Mouse (Mus musculus): ENCODE data around the gene Gm8212. TPM values are rescaled to one million over a fixed set of nuclear protein-coding genes. Genes with fewer than 3 reads are reported as not detected.

The Gm8212 gene
- polyA plus RNA-seq (2014; fragmentation: Illumina TruSeq; extraction: RNeasy Lipid Tissue Mini Kit (QIAGEN cat#74804); ENCODE audit: low read depth, low replicate concordance) = not detected

DNA sequence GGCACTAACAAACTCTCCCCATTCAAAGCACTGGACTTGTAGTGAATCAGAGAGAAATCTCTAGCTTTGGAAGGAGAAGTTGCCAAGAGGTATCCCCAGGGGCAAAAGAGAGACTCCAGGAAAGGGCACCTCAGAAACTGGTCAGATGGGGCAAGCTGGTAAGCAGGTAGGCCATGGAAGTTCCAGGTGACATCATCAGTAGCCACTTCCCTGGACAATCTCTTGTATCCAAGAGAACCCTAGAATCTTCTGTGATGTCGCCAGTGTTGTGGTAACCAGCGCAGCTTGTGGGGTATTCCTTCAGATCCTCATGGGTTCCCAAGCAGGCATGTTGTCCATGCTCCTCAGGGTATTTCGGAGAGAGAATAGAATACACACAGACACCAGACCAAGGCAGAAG is at the start of gene Gm8212:
Gene Gm8212, plus strand, starts transcription at position 301 of the 400 bp plus-strand sequence.

DNA sequence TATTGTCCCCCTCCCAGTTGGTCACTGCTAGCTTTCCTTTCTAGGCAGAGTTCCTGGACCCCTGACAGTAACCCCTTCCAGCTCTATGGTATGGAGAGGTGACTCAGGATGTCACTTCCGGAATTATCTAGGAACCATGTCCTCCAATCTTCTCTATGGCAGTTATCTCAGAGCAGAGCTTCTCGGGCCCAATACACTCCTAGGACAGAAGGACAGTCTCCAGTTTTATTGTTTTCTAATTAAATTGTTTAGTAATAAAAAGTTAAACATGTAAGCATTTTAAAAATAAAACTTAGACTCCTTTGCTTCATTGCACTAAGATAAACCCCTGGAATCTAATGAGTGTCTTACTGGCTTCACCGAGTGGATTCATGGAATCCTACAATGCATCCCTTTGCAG is 15.7 kb downstream of the Gm8212 start, which contains the start of gene 4930503E14Rik:
Gene 4930503E14Rik, minus strand, starts transcription at position 101 of the 400 bp plus-strand sequence.

Other genes starting within 250 kb of the Gm8212 start
- gene Ang5, start 240.6 kb upstream of the Gm8212 start, polyA plus RNA-seq (2014; fragmentation: Illumina TruSeq; extraction: RNeasy Lipid Tissue Mini Kit (QIAGEN cat#74804); ENCODE audit: low read depth, low replicate concordance) = not detected
- not detected for gene Ang6, start 195.4 kb upstream of the Gm8212 start, polyA plus RNA-seq (2014; fragmentation: Illumina TruSeq; extraction: RNeasy Lipid Tissue Mini Kit (QIAGEN cat#74804); ENCODE audit: low read depth, low replicate concordance)
- 1.5 TPM for gene Ear2, start 95.0 kb upstream of the Gm8212 start, polyA plus RNA-seq (2014; fragmentation: Illumina TruSeq; extraction: RNeasy Lipid Tissue Mini Kit (QIAGEN cat#74804); ENCODE audit: low read depth, low replicate concordance)
- gene Gm3327, start 73.8 kb upstream of the Gm8212 start, polyA plus RNA-seq (2014; fragmentation: Illumina TruSeq; extraction: RNeasy Lipid Tissue Mini Kit (QIAGEN cat#74804); ENCODE audit: low read depth, low replicate concordance) = not detected
- not detected for gene 4930503E14Rik, start 15.6 kb downstream of the Gm8212 start, polyA plus RNA-seq (2014; fragmentation: Illumina TruSeq; extraction: RNeasy Lipid Tissue Mini Kit (QIAGEN cat#74804); ENCODE audit: low read depth, low replicate concordance)
- gene Gm8220, start 87.9 kb downstream of the Gm8212 start, polyA plus RNA-seq (2014; fragmentation: Illumina TruSeq; extraction: RNeasy Lipid Tissue Mini Kit (QIAGEN cat#74804); ENCODE audit: low read depth, low replicate concordance) = not detected
- gene Gm5930, start 140.9 kb downstream of the Gm8212 start, polyA plus RNA-seq (2014; fragmentation: Illumina TruSeq; extraction: RNeasy Lipid Tissue Mini Kit (QIAGEN cat#74804); ENCODE audit: low read depth, low replicate concordance) = not detected
- not detected for gene Gm8229, start 167.7 kb downstream of the Gm8212 start, polyA plus RNA-seq (2014; fragmentation: Illumina TruSeq; extraction: RNeasy Lipid Tissue Mini Kit (QIAGEN cat#74804); ENCODE audit: low read depth, low replicate concordance)
- gene Gm3371, start 213.0 kb downstream of the Gm8212 start, polyA plus RNA-seq (2014; fragmentation: Illumina TruSeq; extraction: RNeasy Lipid Tissue Mini Kit (QIAGEN cat#74804); ENCODE audit: low read depth, low replicate concordance) = not detected
- not detected for gene Gm8232, start 236.0 kb downstream of the Gm8212 start, polyA plus RNA-seq (2014; fragmentation: Illumina TruSeq; extraction: RNeasy Lipid Tissue Mini Kit (QIAGEN cat#74804); ENCODE audit: low read depth, low replicate concordance)

All from kidney, adult 10 weeks (tissue).